Mouse (Mus musculus) embryonic facial prominence, embryonic 15.5 days (tissue): Measurements from ENCODE around the gene Ankrd52. TPM values are rescaled to one million over a fixed set of nuclear protein-coding genes. Genes with fewer than 3 reads are reported as not detected.

Source experiments
- ATAC-seq: fragments of 200-750 bp; cut with Nextera tagmentation; 2 replicates; pipeline ENCODE4 v1.8.0; 2017; ENCODE audit warnings: low read depth, moderate TSS enrichment; ENCODE audit not compliant: insufficient number of reproducible peaks, low FRiP score, low TSS enrichment
- H3K27ac ChIP-seq: fragments of 300-500 bp; sonication (generic); replicated peaks from 2 replicates; pipeline ENCODE4 v1.5.1; 2015; ENCODE audit warnings: mild to moderate bottlenecking, inconsistent platforms
- H3K27me3 ChIP-seq: fragments of 300-500 bp; sonication (generic); 2 replicates; pipeline ENCODE4 v1.6.1; 2015; ENCODE audit warnings: inconsistent platforms
- H3K36me3 ChIP-seq: fragments of 300-500 bp; sonication (generic); 2 replicates; pipeline ENCODE4 v1.6.1; 2015; ENCODE audit warnings: mild to moderate bottlenecking, inconsistent platforms
- H3K4me1 ChIP-seq: fragments of 300-500 bp; sonication (generic); 2 replicates; pipeline ENCODE4 v1.6.1; 2015; ENCODE audit warnings: inconsistent platforms
- H3K4me2 ChIP-seq: fragments of 300-500 bp; sonication (generic); replicated peaks from 2 replicates; pipeline ENCODE4 v1.6.1; 2015; ENCODE audit warnings: mild to moderate bottlenecking, inconsistent platforms
- H3K4me3 ChIP-seq: fragments of 300-500 bp; sonication (generic); replicated peaks from 2 replicates; pipeline ENCODE4 v1.5.1; 2015; ENCODE audit warnings: mild to moderate bottlenecking, inconsistent platforms
- H3K9ac ChIP-seq: fragments of 300-500 bp; sonication (generic); 2 replicates; pipeline ENCODE4 v1.6.1; 2015; ENCODE audit warnings: inconsistent platforms
- H3K9me3 ChIP-seq: fragments of 300-500 bp; sonication (generic); replicated peaks from 2 replicates; pipeline ENCODE4 v1.6.1; 2016; ENCODE audit warnings: inconsistent platforms
- WGBS: fragments of 180-500 bp; shearing (Covaris S2); methylation state at CpG from one replicate; pipeline ENCODE4 v1.1.7; 2015; 5-methylcytosine and 5-hydroxymethylcytosine counted together
- microRNA-seq: library from miRNA; unstranded; fragments of <30 nt; microRNA quantifications from one replicate; pipeline ENCODE4, GENCODE M21; 2016; ENCODE audit warnings: borderline number of aligned reads
- polyA plus RNA-seq: library from polyadenylated mRNA; unstranded; fragments of >200 nt; fragmentation: Nextera tagmentation; extraction: Ambion mirVana; gene quantifications from 2 replicates; pipeline ENCODE4 v1.2.1, GENCODE M21; 2015

Ankrd52 gene
- polyA plus RNA-seq, 1 experiment from 2014 or later: 11.0 TPM

DNA sequence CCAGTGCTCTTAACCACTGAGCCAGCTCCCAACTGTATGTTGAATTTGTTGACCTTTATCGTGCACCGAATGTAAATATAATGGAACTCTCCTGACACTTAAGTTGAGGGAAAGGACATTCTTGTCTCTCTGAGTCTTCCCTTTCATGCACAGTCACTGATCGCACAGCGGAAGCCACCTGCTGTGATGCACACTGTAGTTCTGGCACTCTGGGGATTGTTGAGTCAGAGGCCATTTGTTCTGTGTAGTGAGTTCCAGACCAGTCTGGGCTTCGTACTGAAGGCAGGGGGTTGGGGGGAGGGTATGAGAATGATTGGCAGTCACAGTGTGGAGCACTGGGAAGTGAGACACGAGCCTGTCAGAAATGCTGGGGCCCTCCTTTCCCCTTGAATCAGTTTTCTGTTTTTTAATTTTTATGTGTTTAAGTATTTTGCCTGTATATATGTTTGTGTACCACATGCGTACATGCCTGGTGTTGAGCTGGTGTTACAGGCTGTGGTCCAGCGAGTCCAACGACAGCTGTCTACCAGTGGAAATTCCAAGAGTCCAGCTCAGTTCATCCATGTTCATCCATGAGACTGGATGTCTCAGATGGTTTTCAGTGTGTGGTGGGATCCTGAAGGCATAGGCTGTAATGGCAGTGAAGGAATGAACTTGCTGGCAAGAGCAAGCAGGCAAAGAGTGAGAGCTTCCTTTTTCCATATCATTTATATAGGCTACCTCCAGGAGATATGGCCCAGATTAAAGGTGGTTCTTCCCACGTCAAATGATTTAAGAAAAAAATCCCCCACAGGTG is 64.6 kb downstream of the Ankrd52 start:
- H3K4me3 ChIP-seq: no peak overlapping the region
- H3K4me1 ChIP-seq: no peaks in the 10 kb centered on the region
- no peak overlapping the region for H3K9ac ChIP-seq
- no peaks in the 10 kb centered on the region for H3K27me3 ChIP-seq
- ATAC-seq: no peak
- H3K36me3 ChIP-seq: peaks cover 51% of the 10 kb centered on the region
- H3K4me2 ChIP-seq: no peak overlapping the region
- WGBS: 85% methylated on average over 10 of the region's 10 CpGs
- H3K27ac ChIP-seq: no peak overlapping the region
- H3K9me3 ChIP-seq: no peaks in the 10 kb centered on the region

DNA sequence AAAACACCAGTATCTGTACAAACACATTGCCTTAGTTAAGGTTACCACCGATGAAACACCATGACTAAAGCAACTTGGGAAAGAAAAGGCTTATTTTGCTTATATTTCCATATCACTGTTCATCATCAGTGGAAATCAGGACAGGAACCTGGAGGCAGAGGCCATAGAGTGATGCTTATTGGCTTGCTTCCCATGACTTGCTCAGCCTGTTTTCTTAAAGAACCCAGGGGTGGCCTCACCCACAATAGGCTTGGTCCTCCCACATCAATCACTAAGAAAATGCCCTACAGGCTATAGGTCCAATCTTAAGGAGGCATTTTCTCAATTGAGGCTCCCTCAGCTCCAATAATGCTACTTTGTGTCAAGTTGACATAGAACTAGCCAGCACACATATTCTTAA is 65.8 kb downstream of the Ankrd52 start:
- 57% methylated on average over 1 of the region's 1 CpGs for WGBS
- Histone ChIP-seq H3K27ac (0 out of 2 replicates have a peak overlapping the region, but pooled peaks have one; percentile 44), H3K9me3 (no peaks in the 10 kb centered on the region), H3K36me3 (peaks cover 40% of the 10 kb centered on the region), H3K9ac (no peak overlapping the region), H3K4me2 (no peak overlapping the region), H3K4me1 (no peaks in the 10 kb centered on the region), H3K27me3 (no peaks in the 10 kb centered on the region), H3K4me3 (no peak overlapping the region)
- ATAC-seq: no peak

DNA sequence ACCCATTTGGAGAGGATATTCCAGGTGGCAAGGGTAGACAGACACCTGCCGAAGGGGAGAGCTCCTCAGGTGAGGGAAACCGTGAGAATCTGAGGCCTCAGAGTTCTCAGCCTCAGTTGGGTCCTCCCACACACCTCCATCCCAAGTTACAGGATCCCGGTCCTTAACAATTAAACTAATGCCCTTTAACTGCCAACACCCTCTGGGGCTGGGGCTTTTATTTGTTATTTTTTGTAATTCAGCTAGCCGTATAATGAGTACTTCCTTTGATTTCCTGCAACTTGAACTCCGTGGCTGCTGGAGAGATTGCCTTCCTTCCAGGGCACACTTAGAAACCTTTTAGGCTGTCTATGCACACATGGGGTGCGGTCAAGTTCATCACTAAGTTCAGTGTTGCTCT is 67.4 kb downstream of the Ankrd52 start:
- no peak for ATAC-seq
- H3K9ac ChIP-seq: no peak overlapping the region
- H3K4me2 ChIP-seq: no peak overlapping the region
- 59% methylated on average over 6 of the region's 6 CpGs for whole genome bisulfite sequencing
- H3K36me3 ChIP-seq: peaks cover 25% of the 10 kb centered on the region
- H3K4me1 ChIP-seq: no peaks in the 10 kb centered on the region
- H3K27me3 ChIP-seq: no peaks in the 10 kb centered on the region
- no peaks in the 10 kb centered on the region for H3K9me3 ChIP-seq
- H3K27ac ChIP-seq: no peak overlapping the region
- no peak overlapping the region for H3K4me3 ChIP-seq

DNA sequence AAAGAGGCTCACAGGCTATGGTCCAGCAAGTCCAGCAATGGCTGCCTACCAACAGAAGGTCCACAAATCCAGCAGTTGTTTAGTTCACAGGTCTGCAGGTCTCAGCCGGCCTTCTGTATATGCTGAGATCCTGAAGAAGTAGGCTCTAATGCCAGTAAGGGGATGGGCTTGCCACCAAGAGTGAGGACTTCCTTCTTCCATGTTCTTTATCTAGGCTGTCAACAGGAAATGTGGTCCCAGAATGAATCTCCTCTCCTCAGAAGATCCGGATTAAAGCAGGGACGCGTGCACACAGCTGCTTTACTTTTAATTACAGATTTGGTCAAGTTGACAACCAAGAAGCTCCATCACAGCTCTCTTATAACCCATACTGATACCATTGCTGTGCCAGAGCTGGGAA is 68.5 kb downstream of the Ankrd52 start:
- no peaks in the 10 kb centered on the region for H3K27me3 ChIP-seq
- no peak overlapping the region for H3K4me3 ChIP-seq
- no peaks in the 10 kb centered on the region for H3K9me3 ChIP-seq
- H3K4me2 ChIP-seq: no peak overlapping the region
- H3K36me3 ChIP-seq: peaks cover 14% of the 10 kb centered on the region
- no peak for ATAC-seq
- H3K27ac ChIP-seq: no peak overlapping the region
- H3K4me1 ChIP-seq: no peaks in the 10 kb centered on the region
- WGBS: 85% methylated on average over 4 of the region's 4 CpGs
- no peak overlapping the region for H3K9ac ChIP-seq

DNA sequence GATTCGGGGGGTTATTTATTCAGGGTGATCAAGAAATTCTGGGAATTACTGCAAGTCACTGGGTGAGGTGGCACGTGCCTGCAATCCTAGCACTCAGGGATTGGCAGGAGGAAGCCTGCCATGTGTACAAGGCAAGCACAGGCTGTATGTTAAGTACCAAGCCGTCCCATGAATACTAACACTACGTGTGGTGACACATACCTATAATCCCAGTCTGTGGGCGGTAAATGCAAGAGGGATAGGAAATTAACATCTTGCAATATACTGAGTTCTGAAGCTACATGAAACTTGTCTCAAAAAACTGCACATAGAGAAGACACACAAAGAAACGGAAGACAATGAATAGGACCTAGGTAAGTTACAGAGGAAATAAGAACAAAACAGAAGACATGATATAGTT is 74.1 kb downstream of the Ankrd52 start:
- 73% methylated on average over 6 of the region's 6 CpGs for WGBS
- Histone ChIP-seq H3K4me3 (no peak overlapping the region), H3K9ac (no peak overlapping the region), H3K9me3 (no peaks in the 10 kb centered on the region), H3K4me2 (no peak overlapping the region), H3K4me1 (0 out of 2 replicates have a peak, but pooled peaks cover 3% of the 10 kb centered on the region), H3K27me3 (no peaks in the 10 kb centered on the region), H3K27ac (no peak overlapping the region), H3K36me3 (no peaks in the 10 kb centered on the region)
- ATAC-seq: no peak

DNA sequence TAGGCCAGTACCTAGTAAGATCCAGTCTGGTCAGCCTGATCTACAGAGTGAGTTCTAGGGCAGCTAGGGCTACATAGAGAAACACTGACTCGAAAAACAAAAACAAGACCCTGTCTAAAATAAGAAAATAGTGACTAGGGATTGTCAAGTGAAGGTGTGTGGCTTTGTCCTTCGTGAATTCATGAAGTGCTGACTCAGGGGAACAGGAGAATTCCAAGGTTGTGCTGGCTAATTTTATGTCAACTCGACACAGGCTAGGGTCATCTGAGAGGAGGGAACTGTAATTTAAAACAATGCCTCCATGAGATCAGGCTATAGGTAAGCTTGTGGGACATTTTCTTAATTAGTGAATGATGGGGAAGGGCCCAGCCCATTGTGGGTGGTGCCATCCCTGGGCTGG is 77.6 kb downstream of the Ankrd52 start:
- no peaks in the 10 kb centered on the region for H3K9me3 ChIP-seq
- no peak overlapping the region for H3K27ac ChIP-seq
- H3K4me1 ChIP-seq: peaks cover 8% of the 10 kb centered on the region; the same call in 1 of the 2 replicates
- no peaks in the 10 kb centered on the region for H3K27me3 ChIP-seq
- WGBS: 67% methylated on average over 3 of the region's 3 CpGs
- H3K4me3 ChIP-seq: no peak overlapping the region
- no peak overlapping the region for H3K4me2 ChIP-seq
- H3K36me3 ChIP-seq: no peaks in the 10 kb centered on the region
- no peak for ATAC-seq
- H3K9ac ChIP-seq: no peak overlapping the region

DNA sequence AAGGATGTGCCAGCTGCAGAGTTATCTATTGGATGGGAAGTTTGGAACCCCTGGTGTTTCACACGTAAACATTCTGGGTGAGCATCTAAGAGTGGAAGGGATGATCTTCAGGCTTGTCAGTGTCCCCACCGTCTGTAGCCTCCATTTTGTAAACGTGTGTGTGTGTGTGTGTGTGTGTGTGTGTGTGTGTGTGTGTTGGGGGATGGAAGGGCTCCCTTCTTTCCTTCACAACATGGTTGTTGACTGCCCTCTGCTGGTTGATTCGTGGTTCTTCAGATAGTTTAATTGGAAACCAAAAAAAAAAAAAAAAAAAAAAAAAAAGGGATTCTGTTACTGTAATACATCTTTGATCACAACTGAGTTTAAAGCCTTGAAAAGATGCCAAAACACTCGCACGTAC is 78.4 kb downstream of the Ankrd52 start:
- no peaks in the 10 kb centered on the region for H3K36me3 ChIP-seq
- H3K9ac ChIP-seq: no peak overlapping the region

DNA sequence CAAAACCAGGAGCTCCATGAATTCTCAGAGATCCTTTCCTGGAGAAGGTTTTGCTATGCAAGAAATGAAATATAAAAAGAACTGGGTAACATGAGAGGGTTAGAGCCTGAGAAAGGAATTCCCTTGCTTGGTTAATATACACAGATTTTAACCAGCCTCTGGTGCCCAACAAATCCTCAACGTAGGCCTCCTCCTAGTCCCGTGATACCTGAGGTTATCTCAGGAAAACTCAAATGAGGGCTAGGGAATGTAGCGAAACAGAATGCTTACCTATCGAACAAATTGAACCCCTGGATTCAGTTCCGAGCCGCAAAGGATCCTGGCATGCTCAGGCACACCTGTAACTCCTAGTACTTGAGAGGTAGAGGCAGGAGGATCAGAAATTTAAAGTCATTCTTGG is 80.8 kb downstream of the Ankrd52 start:
- Histone ChIP-seq H3K4me2 (0 out of 2 replicates have a peak overlapping the region, but pooled peaks have one; percentile 55), H3K9ac (no peak overlapping the region), H3K27ac (peak overlapping the region; percentile 22; the same call in 1 of the 2 replicates), H3K9me3 (no peaks in the 10 kb centered on the region), H3K4me1 (peaks cover 21% of the 10 kb centered on the region), H3K36me3 (peaks cover 18% of the 10 kb centered on the region), H3K27me3 (no peaks in the 10 kb centered on the region), H3K4me3 (peak overlapping the region; percentile 96)
- ATAC-seq: no peak
- 81% methylated on average over 6 of the region's 6 CpGs for WGBS

More for the DNA sequence above, 78.4 kb downstream of the Ankrd52 start:
- peak overlapping the region; percentile 23 for H3K4me3 ChIP-seq
- ATAC-seq: no peak
- H3K9me3 ChIP-seq: no peaks in the 10 kb centered on the region
- H3K4me2 ChIP-seq: peak overlapping the region; percentile 41
- WGBS: 2% methylated on average over 6 of the region's 6 CpGs
- no peaks in the 10 kb centered on the region for H3K27me3 ChIP-seq
- peaks cover 11% of the 10 kb centered on the region for H3K4me1 ChIP-seq
- H3K27ac ChIP-seq: no peak overlapping the region

Small RNA genes within 50 kb of the gene (microRNA-seq; reads per million reads assigned to microRNA genes)
- gene Gm25361 (not detected), gene Gm26308 (not detected), gene Mir6914 (not detected), gene Mir6915 (1.7 reads per million, percentile 3 among the genes with 10 or more reads in this experiment), gene Mir8105 (not detected)

Other genes with a start within 250 kb of the Ankrd52 start
- 40.1 and 41.6 TPM in 2 replicates for gene Rbms2, start 196.8 kb upstream of the Ankrd52 start, polyA plus RNA-seq
- gene Gls2, start 182.7 kb upstream of the Ankrd52 start, polyA plus RNA-seq: 2.0 and 2.5 TPM in 2 replicates
- gene Spryd4, start 165.3 kb upstream of the Ankrd52 start, polyA plus RNA-seq: 30.8 TPM in 2 replicates
- gene Mip, start 151.3 kb upstream of the Ankrd52 start, polyA plus RNA-seq: 0.23 and 0.28 TPM in 2 replicates
- 43.8 and 48.1 TPM in 2 replicates for gene Timeless, start 145.1 kb upstream of the Ankrd52 start, polyA plus RNA-seq
- 0.27 TPM in 1 of 2 replicates, not detected in the other for gene Apon, start 123.0 kb upstream of the Ankrd52 start, polyA plus RNA-seq
- not detected in 2 replicates for gene Apof, start 108.4 kb upstream of the Ankrd52 start, polyA plus RNA-seq
- 15.0 and 17.0 TPM in 2 replicates for gene Stat2, start 106.6 kb upstream of the Ankrd52 start, polyA plus RNA-seq
- 0.35 TPM in 1 of 2 replicates, not detected in the other for gene Il23a, start 78.4 kb upstream of the Ankrd52 start, polyA plus RNA-seq
- gene Pan2, start 73.8 kb upstream of the Ankrd52 start, polyA plus RNA-seq: 27.6 and 32.0 TPM in 2 replicates
- 319 and 363 TPM in 2 replicates for gene Cnpy2, start 54.7 kb upstream of the Ankrd52 start, polyA plus RNA-seq
- 164 and 180 TPM in 2 replicates for gene Cs, start 39.4 kb upstream of the Ankrd52 start, polyA plus RNA-seq
- gene Coq10a, start 8.1 kb upstream of the Ankrd52 start, polyA plus RNA-seq: 19.4 and 20.4 TPM in 2 replicates
- 0.13 TPM in 1 of 2 replicates, not detected in the other for gene Slc39a5, start 24.1 kb downstream of the Ankrd52 start, polyA plus RNA-seq
- gene Nabp2, start 34.4 kb downstream of the Ankrd52 start, polyA plus RNA-seq: 66.2 and 75.7 TPM in 2 replicates
- 44.0 and 45.0 TPM in 2 replicates for gene Rnf41, start 34.5 kb downstream of the Ankrd52 start, polyA plus RNA-seq
- gene Smarcc2, start 82.1 kb downstream of the Ankrd52 start, polyA plus RNA-seq: 85.2 and 93.6 TPM in 2 replicates
- gene Myl6, start 117.0 kb downstream of the Ankrd52 start, polyA plus RNA-seq: 1,219 and 1,296 TPM in 2 replicates
- gene Myl6b, start 121.6 kb downstream of the Ankrd52 start, polyA plus RNA-seq: 5.0 and 6.9 TPM in 2 replicates
- gene Esyt1, start 148.8 kb downstream of the Ankrd52 start, polyA plus RNA-seq: 43.3 and 44.0 TPM in 2 replicates
- 15.8 and 16.0 TPM in 2 replicates for gene Zc3h10, start 170.7 kb downstream of the Ankrd52 start, polyA plus RNA-seq
- gene Rpl41, start 172.2 kb downstream of the Ankrd52 start, polyA plus RNA-seq: 4,202 and 4,259 TPM in 2 replicates
- 186 and 189 TPM in 2 replicates for gene Pa2g4, start 188.9 kb downstream of the Ankrd52 start, polyA plus RNA-seq
- 23.9 and 25.8 TPM in 2 replicates for gene Erbb3, start 212.5 kb downstream of the Ankrd52 start, polyA plus RNA-seq
- gene Rps26, start 249.6 kb downstream of the Ankrd52 start, polyA plus RNA-seq: 833 and 868 TPM in 2 replicates